ENCODE assay signal across 8 mouse cellular contexts in genomic region chr10:82699296-82699941, GRCm38 (mm10). TPM values are rescaled to one million over a fixed set of nuclear protein-coding genes. Genes with fewer than 3 reads are reported as not detected.
A peak's percentile ranks its signal among the peaks of the same experiment; 100 is the strongest.
DNase-seq lines count a peak whose midpoint lies in the region; ATAC-seq and TF ChIP-seq lines count a peak whose summit lies in the region.

No protein-coding gene starts in this region.

- H3K27me3 ChIP-seq in forebrain, embryonic 10.5 days (ENCODE audit: poor library complexity, severe bottlenecking): no peaks in the 10 kb centered on the region
- H3K27me3 ChIP-seq in intestine, embryonic 16.5 days (replicated peaks; ENCODE audit: control insufficient read depth, insufficient read depth, low read length): no peaks in the 10 kb centered on the region
- H3K27me3 ChIP-seq in lung, embryonic 14.5 days (ENCODE audit: insufficient read depth, low read length): no peaks in the 10 kb centered on the region
- H3K27me3 ChIP-seq in neural tube, embryonic 15.5 days (replicated peaks): no peaks in the 10 kb centered on the region

- peaks cover 27% of the 10 kb centered on the region for H3K4me1 ChIP-seq in forebrain, embryonic 10.5 days
- H3K4me1 ChIP-seq in intestine, embryonic 16.5 days (ENCODE audit: control insufficient read depth, insufficient read depth, low read length): peaks cover 8% of the 10 kb centered on the region; the same call in 1 of the 2 replicates
- H3K4me1 ChIP-seq in lung, embryonic 14.5 days (ENCODE audit: insufficient read depth): no peaks in the 10 kb centered on the region; the same call in 1 of the 2 replicates
- peaks cover 21% of the 10 kb centered on the region for H3K4me1 ChIP-seq in neural tube, embryonic 15.5 days

- peaks cover 10% of the 10 kb centered on the region for H3K36me3 ChIP-seq in forebrain, embryonic 10.5 days (replicated peaks)
- no peaks in the 10 kb centered on the region for H3K36me3 ChIP-seq in intestine, embryonic 16.5 days (ENCODE audit: control insufficient read depth, insufficient read depth, low read length)
- 0 out of 2 replicates have a peak, but pooled peaks cover 16% of the 10 kb centered on the region for H3K36me3 ChIP-seq in lung, embryonic 14.5 days (ENCODE audit: insufficient read depth)
- peaks cover 18% of the 10 kb centered on the region for H3K36me3 ChIP-seq in neural tube, embryonic 15.5 days

- H3K4me2 ChIP-seq in intestine, embryonic 16.5 days (ENCODE audit: low read depth, low read length): peak overlapping the region; percentile 81
- H3K4me2 ChIP-seq in lung, embryonic 14.5 days: peak overlapping the region; percentile 82
- H3K4me2 ChIP-seq in neural tube, embryonic 15.5 days: peak overlapping the region; percentile 66

- DNase-seq in heart, adult 18-20 months: peak; percentile 15 to 34
- no peak for DNase-seq in heart, adult 8-10 months (ENCODE audit: low spot score)
- peak; percentile 38 for DNase-seq in NIH3T3 (ENCODE audit: low read depth)
- peak; percentile 23 for DNase-seq in forebrain, embryonic 10.5 days (ENCODE audit: extremely low spot score, low spot score)
- peak; percentile 69 for DNase-seq in lung, embryonic 14.5 days
- no peak for DNase-seq in frontal cortex, postnatal 25 days (ENCODE audit: low spot score in 2 of 2)

- under 1% methylated on average over 59 of the region's 59 CpGs for WGBS in forebrain, embryonic 10.5 days
- under 1% methylated on average over 57 of the region's 59 CpGs for WGBS in intestine, embryonic 16.5 days
- under 1% methylated on average over 59 of the region's 59 CpGs for WGBS in lung, embryonic 14.5 days
- under 1% methylated on average over 40 of the region's 59 CpGs for WGBS in neural tube, embryonic 15.5 days

- peak overlapping the region; percentile 85 for H3K4me3 ChIP-seq in forebrain, embryonic 10.5 days
- H3K4me3 ChIP-seq in intestine, embryonic 16.5 days (ENCODE audit: low read length): peak overlapping the region; percentile 95
- peak overlapping the region; percentile 95 for H3K4me3 ChIP-seq in lung, embryonic 14.5 days (ENCODE audit: low read depth, low read length)
- peak overlapping the region; percentile 69 for H3K4me3 ChIP-seq in neural tube, embryonic 15.5 days (replicated peaks)

- H3K27ac ChIP-seq in forebrain, embryonic 10.5 days: peak overlapping the region; percentile 91
- peak overlapping the region; percentile 54 for H3K27ac ChIP-seq in intestine, embryonic 16.5 days (ENCODE audit: low read length)
- H3K27ac ChIP-seq in lung, embryonic 14.5 days (ENCODE audit: low read depth): peak overlapping the region; percentile 65
- H3K27ac ChIP-seq in neural tube, embryonic 15.5 days (replicated peaks): peak overlapping the region; percentile 88

- peak; percentile 77 for ATAC-seq in intestine, embryonic 16.5 days
- peak; percentile 78 for ATAC-seq in lung, embryonic 14.5 days (ENCODE audit: insufficient read depth)
- peak; percentile 86 for ATAC-seq in neural tube, embryonic 15.5 days (ENCODE audit: low FRiP score)

- no peak for TF ChIP-seq CTCF in lung, embryonic 14.5 days (IDR thresholded peaks at IDR 0.05; ENCODE audit: low read depth)

- no peaks in the 10 kb centered on the region for H3K9me3 ChIP-seq in forebrain, embryonic 10.5 days
- H3K9me3 ChIP-seq in intestine, embryonic 16.5 days (ENCODE audit: control insufficient read depth, low read length): no peaks in the 10 kb centered on the region
- no peaks in the 10 kb centered on the region for H3K9me3 ChIP-seq in lung, embryonic 14.5 days (ENCODE audit: low read depth, low read length)
- H3K9me3 ChIP-seq in neural tube, embryonic 15.5 days (replicated peaks): no peaks in the 10 kb centered on the region

- peak overlapping the region; percentile 84 for H3K9ac ChIP-seq in intestine, embryonic 16.5 days (ENCODE audit: low read depth, low read length)
- H3K9ac ChIP-seq in lung, embryonic 14.5 days: peak overlapping the region; percentile 78
- H3K9ac ChIP-seq in neural tube, embryonic 15.5 days (replicated peaks): peak overlapping the region; percentile 66

RNA-seq across cellular contexts. Expression of gene Hcfc2, which starts 3.5 kb away (rescaled TPM):
- 10 to 100 TPM; 29.9 to 32.3 TPM for total RNA-seq in heart, adult 18-20 months (2021)
- 10 to 100 TPM; 26.1 to 34.0 (median 27.8) TPM for total RNA-seq in heart, adult 8-10 months (2022)
- polyA plus RNA-seq in forebrain, embryonic 10.5 days (2016; fragmentation: Nextera tagmentation; extraction: Ambion mirVana): 22.7 and 24.8 TPM in 2 replicates
- polyA plus RNA-seq in intestine, embryonic 16.5 days (2015; fragmentation: Nextera tagmentation; extraction: Ambion mirVana): 28.2 and 29.0 TPM in 2 replicates
- polyA plus RNA-seq in lung, embryonic 14.5 days (2014; fragmentation: Nextera tagmentation; extraction: Ambion mirVana): 31.6 and 34.4 TPM in 2 replicates
- 31.3 and 37.5 TPM in 2 replicates for polyA plus RNA-seq in neural tube, embryonic 15.5 days (2015; fragmentation: Nextera tagmentation; extraction: Ambion mirVana)

RNA-seq across cellular contexts. Expression of gene Glt8d2, which starts 9.0 kb away (rescaled TPM):
- total RNA-seq in heart, adult 18-20 months (2021): 1 to 10 TPM; 2.1 to 3.0 TPM
- 1 to 10 TPM; 1.9 to 3.9 (median 3.1) TPM for total RNA-seq in heart, adult 8-10 months (2022)
- polyA plus RNA-seq in forebrain, embryonic 10.5 days (2016; fragmentation: Nextera tagmentation; extraction: Ambion mirVana): 1.00 and 1.3 TPM in 2 replicates
- 5.0 and 6.8 TPM in 2 replicates for polyA plus RNA-seq in intestine, embryonic 16.5 days (2015; fragmentation: Nextera tagmentation; extraction: Ambion mirVana)
- 3.5 and 3.8 TPM in 2 replicates for polyA plus RNA-seq in lung, embryonic 14.5 days (2014; fragmentation: Nextera tagmentation; extraction: Ambion mirVana)
- polyA plus RNA-seq in neural tube, embryonic 15.5 days (2015; fragmentation: Nextera tagmentation; extraction: Ambion mirVana): 1.8 and 2.7 TPM in 2 replicates

Comparison
In these comparisons a context has a peak if more than half of its experiments do, and no peak if none do; other contexts are left out.
1. DNase-seq: peak in heart, adult 18-20 months (2 of 2), NIH3T3 (single experiment), forebrain, embryonic 10.5 days (single experiment) and lung, embryonic 14.5 days (single experiment); none in heart, adult 8-10 months (single experiment) and frontal cortex, postnatal 25 days (0 of 2).
2. Peak in every context shown above with its lines, with median percentiles within 50 percentile points of each other: H3K27ac ChIP-seq, H3K4me3 ChIP-seq, ATAC-seq, H3K4me2 ChIP-seq and H3K9ac ChIP-seq.